Mouse (Mus musculus) stomach, postnatal 0 days (tissue): ENCODE measurements at regions not wholly inside any gene's neighbourhood (a gene's known extent, or its start where the extent isn't known, plus 50 kb on each side); places are given as distances from the start of the nearest gene placed in this dataset.

Experiments
- CTCF ChIP-seq: IDR thresholded peaks from 2 replicates; pipeline ENCODE4 v1.5.1; 2016; ENCODE audit warnings: antibody characterized with exemption, low read depth, mild to moderate bottlenecking, moderate library complexity
- EP300 ChIP-seq: optimal IDR thresholded peaks from 2 replicates; pipeline ENCODE3; 2016; ENCODE audit warnings: antibody characterized with exemption

DNA sequence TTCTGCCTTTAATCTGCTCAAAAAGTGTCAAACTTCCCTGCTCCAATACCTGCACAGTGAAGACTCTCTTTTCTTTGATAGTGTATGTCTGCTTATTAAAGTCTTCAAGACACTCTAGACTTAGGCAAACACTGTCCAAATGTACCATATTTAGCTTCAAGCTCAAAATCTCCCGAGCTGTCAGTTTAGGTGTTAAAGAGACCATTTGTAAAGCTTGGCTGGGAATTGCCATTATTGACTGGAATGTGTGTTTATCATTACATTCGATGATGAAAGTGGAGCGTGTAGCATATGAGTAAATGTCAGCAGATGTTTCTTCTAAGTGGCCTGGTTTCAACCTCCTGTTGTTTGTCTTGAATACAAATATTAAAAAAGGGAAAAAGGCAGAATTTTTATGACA is 564.4 kb downstream of the Prkd1 start:
- TF ChIP-seq CTCF (no peak), EP300 (no peak)
